Mouse (Mus musculus): ENCODE measurements at regions not wholly inside any gene's neighbourhood (a gene's known extent, or its start where the extent isn't known, plus 50 kb on each side); places are given as distances from the start of the nearest gene placed in this dataset.

GRCm38 (mm10) chr9:26134587-26134986 is 598.9 kb upstream of the B3gat1 start:
- WGBS: 73% methylated on average over 2 of the region's 2 CpGs
- no peaks in the 10 kb centered on the region for H3K36me3 ChIP-seq (ENCODE audit: control insufficient read depth, insufficient read depth, low read length)
- no peak for DNase-seq (ENCODE audit: extremely low read depth, low read depth, low spot score)
- H3K27ac ChIP-seq (replicated peaks; ENCODE audit: insufficient read depth, low read depth, low read length): no peak overlapping the region
- no peaks in the 10 kb centered on the region for H3K4me1 ChIP-seq (ENCODE audit: control insufficient read depth, insufficient read depth, low read length)
- H3K79me2 ChIP-seq (ENCODE audit: control insufficient read depth, insufficient read depth, low read length): no peaks in the 10 kb centered on the region
- no peak overlapping the region for H3K9ac ChIP-seq (ENCODE audit: low read depth, low read length)
- H3K27me3 ChIP-seq (ENCODE audit: control insufficient read depth, insufficient read depth, low read length): no peaks in the 10 kb centered on the region
- TF ChIP-seq POLR2A (IDR thresholded peaks at IDR 0.05; ENCODE audit: extremely low read depth, insufficient read depth, low read length) (no peak), CTCF (IDR thresholded peaks at IDR 0.05; ENCODE audit: low read depth, low read length) (no peak)
- no peak overlapping the region for H3K4me3 ChIP-seq (ENCODE audit: insufficient read depth, low read depth, low read length)
